Mouse (Mus musculus) spleen, postnatal 36 days (tissue): ENCODE data around the gene Olfr633.
"Not testable (repeated sequence)": the region's sequence is repeated elsewhere in the genome, so short reads cannot be mapped to it uniquely, and the experiment has no call there.

Source experiments
- DNase-seq, 2 experiments: peaks; one replicate each; pipeline ENCODE4 v3.0.0; 2022; ENCODE audit warnings: low spot score in 2 of 2, mixed read lengths in 1 of 2

Gene Olfr633

GRCm38 (mm10) chr7:103944137-103944536 lies at the start of gene Olfr633:
Gene Olfr633, plus strand, starts transcription at chr7:103944437.
- DNase-seq, result no peak

GRCm38 (mm10) chr7:103903187-103903586 lies 41.0 kb upstream of the Olfr633 start, which contains the start of gene Olfr65:
Gene Olfr65, plus strand, starts transcription at chr7:103903487.
- no peak for DNase-seq

GRCm38 (mm10) chr7:103910047-103910446 lies 34.2 kb upstream of the Olfr633 start:
- peak; percentile 31 to 54 for DNase-seq

- DNase-seq, result peak in 1 of 2 experiments; percentile 16
Measured at GRCm38 (mm10) chr7:103912969-103913511, 31.2 kb upstream of the Olfr633 start.

GRCm38 (mm10) chr7:103915338-103915737 lies 28.9 kb upstream of the Olfr633 start:
- DNase-seq, result no peak

- DNase-seq, result no peak
Measured at GRCm38 (mm10) chr7:103928525-103928924, 15.7 kb upstream of the Olfr633 start, which contains the start of gene Olfr631. Gene Olfr631, plus strand, starts transcription at chr7:103928825.

- DNase-seq, result no peak
Measured at GRCm38 (mm10) chr7:103934264-103934663, 10.0 kb upstream of the Olfr633 start, which contains the start of gene Olfr632. Gene Olfr632, plus strand, starts transcription at chr7:103934347.

- peak; percentile 7 to 27 for DNase-seq
Measured at GRCm38 (mm10) chr7:103942730-103943129, 1.5 kb upstream of the Olfr633 start.

GRCm38 (mm10) chr7:103966873-103967272 lies 22.6 kb downstream of the Olfr633 start:
- not testable (repeated sequence) for DNase-seq

GRCm38 (mm10) chr7:103970852-103971251 lies 26.6 kb downstream of the Olfr633 start, which contains the start of gene Olfr635:
Gene Olfr635, plus strand, starts transcription at chr7:103971152.
- no peak for DNase-seq

GRCm38 (mm10) chr7:103971782-103972181 lies 27.5 kb downstream of the Olfr633 start:
- DNase-seq, result no peak

GRCm38 (mm10) chr7:103998446-103998845 lies 54.2 kb downstream of the Olfr633 start, which contains the start of gene Olfr638:
Gene Olfr638, plus strand, starts transcription at chr7:103998746.
- DNase-seq, result no peak
